Mouse (Mus musculus): Measurements from ENCODE around the gene Setd1a. TPM values are rescaled to one million over a fixed set of nuclear protein-coding genes. Genes with fewer than 3 reads are reported as not detected.

The Setd1a gene
- polyA plus RNA-seq, 1 experiment from 2014 or later: 6.9 TPM

- DNase-seq (ENCODE audit: low spot score) (peak; percentile 84), ATAC-seq (ENCODE audit: low FRiP score, low TSS enrichment) (peak; percentile 66)
- no peaks in the 10 kb centered on the region for H3K9me3 ChIP-seq (ENCODE audit: control insufficient read depth, low read length)
- H3K9ac ChIP-seq (ENCODE audit: low read length): peak overlapping the region; percentile 76
- peak overlapping the region; percentile 96 for H3K27ac ChIP-seq (replicated peaks)
- WGBS: under 1% methylated on average over 40 of the region's 40 CpGs
- H3K4me2 ChIP-seq (replicated peaks; ENCODE audit: low read depth): peak overlapping the region; percentile 90
- peaks cover 8% of the 10 kb centered on the region; the same call in 1 of the 2 replicates for H3K36me3 ChIP-seq (ENCODE audit: control insufficient read depth, insufficient read depth, low read length)
- TF ChIP-seq EP300 (optimal IDR thresholded peaks at IDR 0.05) (no peak), CTCF (IDR thresholded peaks at IDR 0.05; ENCODE audit: low read depth) (no peak)
- H3K27me3 ChIP-seq (ENCODE audit: control insufficient read depth, insufficient read depth, low read length): no peaks in the 10 kb centered on the region
- H3K4me1 ChIP-seq (replicated peaks; ENCODE audit: control insufficient read depth, insufficient read depth): 0 out of 2 replicates have a peak, but pooled peaks cover 5% of the 10 kb centered on the region
- H3K4me3 ChIP-seq (ENCODE audit: low read depth, low read length): peak overlapping the region; percentile 82
Observed at GRCm38 (mm10) chr7:127842001-127842718, 65.7 kb downstream of the Setd1a start.

Other genes with a start within 250 kb of the Setd1a start
- gene Tmem265, start 215.3 kb upstream of the Setd1a start, polyA plus RNA-seq (2015; fragmentation: Nextera tagmentation; extraction: Ambion mirVana): 22.7 and 24.3 TPM in 2 replicates
- 22.6 and 24.3 TPM in 2 replicates for gene Phkg2, start 203.3 kb upstream of the Setd1a start, polyA plus RNA-seq (2015; fragmentation: Nextera tagmentation; extraction: Ambion mirVana)
- gene Ccdc189, start 188.1 kb upstream of the Setd1a start, polyA plus RNA-seq (2015; fragmentation: Nextera tagmentation; extraction: Ambion mirVana): 3.5 and 3.6 TPM in 2 replicates
- gene Rnf40, start 187.9 kb upstream of the Setd1a start, polyA plus RNA-seq (2015; fragmentation: Nextera tagmentation; extraction: Ambion mirVana): 17.1 and 18.7 TPM in 2 replicates
- 3.6 and 3.7 TPM in 2 replicates for gene Zfp629, start 160.9 kb upstream of the Setd1a start, polyA plus RNA-seq (2015; fragmentation: Nextera tagmentation; extraction: Ambion mirVana)
- 42.2 and 46.8 TPM in 2 replicates for gene Bcl7c, start 67.7 kb upstream of the Setd1a start, polyA plus RNA-seq (2015; fragmentation: Nextera tagmentation; extraction: Ambion mirVana)
- gene Ctf1, start 63.9 kb upstream of the Setd1a start, polyA plus RNA-seq (2015; fragmentation: Nextera tagmentation; extraction: Ambion mirVana): 13.4 and 14.5 TPM in 2 replicates
- gene Ctf2, start 44.5 kb upstream of the Setd1a start, polyA plus RNA-seq (2015; fragmentation: Nextera tagmentation; extraction: Ambion mirVana): 0.08 and 0.13 TPM in 2 replicates
- gene Fbxl19, start 32.1 kb upstream of the Setd1a start, polyA plus RNA-seq (2015; fragmentation: Nextera tagmentation; extraction: Ambion mirVana): 1.1 and 1.9 TPM in 2 replicates
- gene Orai3, start 6.9 kb upstream of the Setd1a start, polyA plus RNA-seq (2015; fragmentation: Nextera tagmentation; extraction: Ambion mirVana): 18.6 and 20.0 TPM in 2 replicates
- gene Gm49388, start 8.9 kb downstream of the Setd1a start, polyA plus RNA-seq (2015; fragmentation: Nextera tagmentation; extraction: Ambion mirVana): not detected in 2 replicates
- gene Hsd3b7, start 23.9 kb downstream of the Setd1a start, polyA plus RNA-seq (2015; fragmentation: Nextera tagmentation; extraction: Ambion mirVana): 31.7 and 32.3 TPM in 2 replicates
- gene Stx4a, start 47.6 kb downstream of the Setd1a start, polyA plus RNA-seq (2015; fragmentation: Nextera tagmentation; extraction: Ambion mirVana): 28.4 and 28.8 TPM in 2 replicates
- 0.80 and 1.2 TPM in 2 replicates for gene Stx1b, start 47.9 kb downstream of the Setd1a start, polyA plus RNA-seq (2015; fragmentation: Nextera tagmentation; extraction: Ambion mirVana)
- gene Zfp646, start 99.6 kb downstream of the Setd1a start, polyA plus RNA-seq (2015; fragmentation: Nextera tagmentation; extraction: Ambion mirVana): 3.6 and 3.8 TPM in 2 replicates
- gene Zfp668, start 100.2 kb downstream of the Setd1a start, polyA plus RNA-seq (2015; fragmentation: Nextera tagmentation; extraction: Ambion mirVana): 6.5 and 6.6 TPM in 2 replicates
- gene Prss53, start 114.3 kb downstream of the Setd1a start, polyA plus RNA-seq (2015; fragmentation: Nextera tagmentation; extraction: Ambion mirVana): 0.23 and 0.35 TPM in 2 replicates
- not detected in 2 replicates for gene Gm21974, start 118.8 kb downstream of the Setd1a start, polyA plus RNA-seq (2015; fragmentation: Nextera tagmentation; extraction: Ambion mirVana)
- 123 and 130 TPM in 2 replicates for gene Vkorc1, start 118.9 kb downstream of the Setd1a start, polyA plus RNA-seq (2015; fragmentation: Nextera tagmentation; extraction: Ambion mirVana)
- 102 and 106 TPM in 2 replicates for gene Bckdk, start 127.4 kb downstream of the Setd1a start, polyA plus RNA-seq (2015; fragmentation: Nextera tagmentation; extraction: Ambion mirVana)
- gene Kat8, start 135.8 kb downstream of the Setd1a start, polyA plus RNA-seq (2015; fragmentation: Nextera tagmentation; extraction: Ambion mirVana): 15.1 and 16.6 TPM in 2 replicates
- 77.4 and 85.3 TPM in 2 replicates for gene Prss8, start 153.4 kb downstream of the Setd1a start, polyA plus RNA-seq (2015; fragmentation: Nextera tagmentation; extraction: Ambion mirVana)
- 9.1 and 9.7 TPM in 2 replicates for gene Prss36, start 170.1 kb downstream of the Setd1a start, polyA plus RNA-seq (2015; fragmentation: Nextera tagmentation; extraction: Ambion mirVana)
- gene Fus, start 190.8 kb downstream of the Setd1a start, polyA plus RNA-seq (2015; fragmentation: Nextera tagmentation; extraction: Ambion mirVana): 124 and 130 TPM in 2 replicates
- 266 and 273 TPM in 2 replicates for gene Pycard, start 217.2 kb downstream of the Setd1a start, polyA plus RNA-seq (2015; fragmentation: Nextera tagmentation; extraction: Ambion mirVana)
- 0.38 and 0.52 TPM in 2 replicates for gene Trim72, start 227.3 kb downstream of the Setd1a start, polyA plus RNA-seq (2015; fragmentation: Nextera tagmentation; extraction: Ambion mirVana)